Mouse (Mus musculus): ENCODE results near the gene Defb11.
"Not testable (repeated sequence)": the region's sequence is repeated elsewhere in the genome, so short reads cannot be mapped to it uniquely, and the experiment has no call there.

The Defb11 gene

DNA sequence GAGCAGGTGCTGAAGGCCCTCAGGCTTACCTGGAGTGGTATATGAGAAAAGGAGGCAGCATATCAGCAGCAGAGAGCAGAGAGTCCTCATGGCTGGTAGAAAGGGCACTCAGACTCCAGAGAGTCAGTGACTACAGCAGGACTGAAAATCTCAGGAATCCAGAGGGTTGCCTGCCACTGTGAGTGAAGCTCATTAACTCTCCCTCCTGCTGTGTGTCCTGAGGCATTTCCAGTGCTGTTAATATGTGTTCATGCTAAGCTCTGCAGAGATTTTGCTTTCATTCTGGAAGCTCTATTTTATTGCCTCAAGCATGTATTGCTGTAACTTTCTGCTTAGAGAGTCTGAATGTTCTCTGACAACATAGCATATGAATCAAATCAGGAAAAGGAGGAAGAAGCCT lies at the start of gene Defb11:
Gene Defb11, minus strand, starts transcription at position 123 of the 400 bp plus-strand sequence.
- in situ Hi-C loops (cut with MboI; ENCODE audit: unreplicated experiment in 2 of 2), result not testable (repeated sequence)

DNA sequence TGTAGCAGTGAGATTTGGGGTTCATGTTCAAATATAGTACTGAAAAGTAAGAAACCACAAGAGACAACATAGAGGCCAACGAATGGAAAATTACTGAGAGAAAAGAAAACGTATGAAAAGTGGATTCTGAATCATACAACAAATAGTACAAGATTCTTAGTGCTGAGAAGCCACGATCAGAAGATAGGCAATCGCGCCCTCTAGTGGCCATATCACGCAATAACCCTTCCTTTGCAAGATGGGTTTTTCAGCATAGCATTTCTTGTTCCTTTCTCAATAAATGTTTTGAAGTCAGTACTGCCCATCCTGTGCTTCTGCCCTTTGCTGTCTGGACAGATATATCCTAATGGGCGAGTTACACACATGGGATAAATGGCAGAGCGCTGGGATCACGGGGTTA lies 49.1 kb upstream of the Defb11 start:
- in situ Hi-C loops (cut with MboI; ENCODE audit: unreplicated experiment in 2 of 2), result loop anchor here in 1 of 2 experiments (25.0 kb wide), 1 partner anchor 943 kb away; no protein-coding TSS in a partner anchor

GRCm38 (mm10) chr8:21947311-21948017 lies 41.3 kb upstream of the Defb11 start:
- in situ Hi-C loops (cut with MboI; ENCODE audit: unreplicated experiment in 2 of 2), result no loop called here

DNA sequence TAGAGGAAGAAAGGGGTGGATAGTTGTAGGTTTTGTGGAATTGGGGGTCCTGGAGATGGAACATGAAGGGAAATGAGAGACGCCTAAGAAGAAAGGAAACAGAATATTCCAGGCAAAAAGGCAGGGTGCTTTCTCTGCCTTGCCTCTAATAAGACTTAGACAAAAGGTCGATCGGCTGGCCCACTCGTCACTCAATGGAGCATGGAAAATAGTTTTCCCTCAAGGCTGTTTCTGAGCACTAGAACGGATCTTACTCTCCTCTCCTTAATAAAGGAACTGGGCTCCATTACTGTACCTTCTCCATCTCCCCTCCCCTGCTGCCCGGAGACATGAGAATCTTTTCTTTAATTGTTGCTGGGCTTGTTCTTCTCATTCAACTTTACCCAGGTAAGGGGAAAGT lies 40.2 kb upstream of the Defb11 start, which contains the start of gene Defb13:
Gene Defb13, plus strand, starts transcription at position 301 of the 400 bp plus-strand sequence.
- in situ Hi-C loops (cut with MboI; ENCODE audit: unreplicated experiment in 2 of 2), result no loop called here

DNA sequence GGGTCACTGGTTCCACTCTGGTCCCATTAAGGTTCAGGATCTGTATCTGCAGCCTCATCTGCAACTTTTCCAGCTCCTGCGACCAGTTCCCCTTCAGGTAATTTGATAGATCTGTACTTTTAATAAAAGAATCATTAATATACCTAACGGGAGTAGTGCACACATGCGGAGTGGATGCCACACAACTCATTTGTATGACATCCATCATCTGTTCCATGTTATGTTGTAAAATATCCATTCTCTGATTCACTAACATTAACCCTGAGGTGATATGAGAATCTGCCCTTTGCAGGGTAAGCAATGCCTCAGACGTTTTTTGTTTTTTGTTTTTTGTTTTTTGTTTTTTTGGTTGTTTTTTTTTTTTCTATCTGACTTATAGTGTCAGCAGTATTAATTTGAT lies 31.8 kb upstream of the Defb11 start, which contains the start of gene Defb35:
Gene Defb35, plus strand, starts transcription at position 301 of the 400 bp plus-strand sequence.
- in situ Hi-C loops (cut with MboI; ENCODE audit: unreplicated experiment in 2 of 2), result not testable (repeated sequence)

DNA sequence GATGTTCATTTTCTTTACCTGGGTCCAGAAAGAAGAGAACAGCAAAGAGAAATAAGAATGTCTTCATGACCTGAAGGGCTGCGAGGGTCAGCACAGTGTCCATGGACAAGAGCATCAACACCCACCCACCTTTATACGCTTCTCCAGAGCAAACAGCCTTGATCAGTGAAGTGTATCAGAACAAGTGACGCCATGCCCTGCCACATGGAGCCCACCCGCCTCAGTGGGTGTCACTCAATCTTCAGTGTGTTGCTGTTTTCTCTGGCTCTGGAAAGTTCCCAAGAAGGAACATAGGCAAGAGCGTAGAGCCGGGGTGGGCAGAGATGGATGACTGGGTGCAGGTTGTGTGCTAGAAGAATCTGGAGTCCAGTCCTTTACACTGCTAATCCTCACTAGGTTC lies 26.4 kb upstream of the Defb11 start, which contains the start of gene Defb15:
Gene Defb15, minus strand, starts transcription at position 101 of the 400 bp plus-strand sequence.
- in situ Hi-C loops (cut with MboI; ENCODE audit: unreplicated experiment in 2 of 2), result no loop called here

DNA sequence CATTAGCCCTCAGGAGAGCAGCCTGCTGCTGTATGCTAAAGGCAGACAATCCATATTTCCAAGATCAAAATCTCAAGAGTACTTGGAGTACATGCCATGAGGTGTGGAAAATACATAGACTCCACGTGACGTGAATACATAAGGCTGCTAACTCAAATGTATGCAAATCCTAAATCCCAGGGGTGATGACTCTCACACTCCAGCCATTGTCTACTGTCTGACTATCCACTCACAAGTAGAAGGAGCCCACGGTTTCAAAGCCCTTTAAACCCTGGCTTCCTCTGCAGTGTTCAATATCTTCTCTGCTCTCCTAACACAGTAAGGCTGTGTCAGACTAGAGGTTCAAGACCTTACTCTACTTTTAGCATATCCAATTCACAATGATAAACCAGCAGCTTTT lies 24.5 kb upstream of the Defb11 start:
- in situ Hi-C loops (cut with MboI; ENCODE audit: unreplicated experiment in 2 of 2), result not testable (repeated sequence)

GRCm38 (mm10) chr8:21915625-21916024 lies 9.4 kb upstream of the Defb11 start:
- in situ Hi-C loops (cut with MboI; ENCODE audit: unreplicated experiment in 2 of 2), result no loop called here

DNA sequence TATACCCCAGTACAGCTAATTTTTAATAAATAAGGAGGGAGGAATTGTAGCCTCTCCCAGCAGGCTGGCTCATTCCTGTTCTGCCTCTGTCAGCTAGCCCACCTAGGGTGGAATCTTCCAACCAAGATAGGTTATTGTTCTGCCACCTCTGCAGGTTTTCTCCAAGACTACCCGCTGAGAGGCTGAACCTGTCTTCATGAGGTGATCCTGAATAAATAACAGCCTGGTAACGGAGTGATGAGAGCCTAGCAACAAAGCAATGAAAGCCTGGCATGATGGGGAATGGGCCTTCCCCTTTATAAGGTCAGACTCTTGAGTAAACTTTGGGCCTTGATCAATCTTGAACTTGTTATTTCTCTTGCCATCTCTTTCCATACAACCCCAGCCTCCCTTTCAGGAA lies 6.3 kb upstream of the Defb11 start:
- in situ Hi-C loops (cut with MboI; ENCODE audit: unreplicated experiment in 2 of 2), result no loop called here

DNA sequence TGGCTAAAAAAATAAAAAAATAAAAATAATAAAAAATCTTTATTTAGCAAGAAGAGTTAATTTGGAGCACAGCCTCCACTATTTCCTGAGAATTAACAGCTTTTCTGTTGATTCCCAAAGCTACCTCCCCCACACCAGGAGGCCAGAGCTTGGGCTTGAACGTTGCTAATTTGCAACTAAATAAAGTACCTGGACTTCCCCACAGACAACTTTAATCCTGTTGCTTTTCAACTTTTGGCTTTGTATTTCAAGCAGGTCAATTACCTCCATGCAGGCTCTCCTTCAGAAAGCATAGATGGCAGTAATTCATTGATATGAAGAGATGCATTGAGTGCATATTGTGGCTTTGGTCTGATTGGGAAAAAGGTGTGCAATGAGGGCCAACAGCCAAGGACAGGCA lies 5.7 kb upstream of the Defb11 start:
- in situ Hi-C loops (cut with MboI; ENCODE audit: unreplicated experiment in 2 of 2), result no loop called here

DNA sequence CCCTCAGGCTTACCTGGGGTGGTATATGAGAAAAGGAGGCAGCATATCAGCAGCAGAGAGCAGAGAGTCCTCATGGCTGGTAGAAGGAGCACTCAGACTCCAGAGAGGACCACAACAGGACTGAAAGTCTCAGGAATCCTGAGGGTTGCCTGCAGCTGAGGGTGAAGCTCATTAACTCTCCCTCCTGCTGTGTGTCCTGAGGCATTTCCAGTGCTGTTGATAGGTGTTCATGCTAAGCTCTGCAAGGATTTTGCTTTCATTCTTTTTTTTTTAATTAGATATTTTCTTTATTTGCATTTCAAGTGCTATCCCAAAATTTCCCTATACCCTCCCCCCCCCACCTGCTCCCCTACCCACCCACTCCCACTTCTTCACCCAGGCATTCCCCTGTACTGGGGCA lies 20.9 kb downstream of the Defb11 start, which contains the start of gene Defb9:
Gene Defb9, minus strand, starts transcription at position 101 of the 400 bp plus-strand sequence.
- in situ Hi-C loops (cut with MboI; ENCODE audit: unreplicated experiment in 2 of 2), result not testable (repeated sequence)

- in situ Hi-C loops (cut with MboI; ENCODE audit: unreplicated experiment in 2 of 2), result not testable (repeated sequence)
Observed at GRCm38 (mm10) chr8:21858586-21858985, 47.6 kb downstream of the Defb11 start, which contains the start of gene Defb10. Gene Defb10, plus strand, starts transcription at chr8:21858901.

Data from v-Abl transformed pro-B cells (cell line).